Mouse (Mus musculus): ENCODE results near the gene Gls2. TPM values are rescaled to one million over a fixed set of nuclear protein-coding genes. Genes with fewer than 3 reads are reported as not detected.
A peak's percentile ranks its signal among the peaks of the same experiment; 100 is the strongest.

Gene Gls2
- polyA plus RNA-seq, 1 experiment from 2014 or later = 0.93 TPM

- no peaks in the 10 kb centered on the region for H3K9me3 ChIP-seq
- peaks cover 31% of the 10 kb centered on the region for H3K4me1 ChIP-seq (replicated peaks)
- WGBS = 90% methylated on average over 9 of the region's 9 CpGs
- H3K27ac ChIP-seq = no peak overlapping the region
- H3K36me3 ChIP-seq = no peaks in the 10 kb centered on the region
- no peak overlapping the region for H3K4me3 ChIP-seq
- H3K27me3 ChIP-seq (ENCODE audit: insufficient read depth, poor library complexity, severe bottlenecking) = no peaks in the 10 kb centered on the region
- DNase-seq (ENCODE audit: low spot score) = no peak
Measured at GRCm38 (mm10) chr10:128227592-128227991, 33.3 kb downstream of the Gls2 start.

GRCm38 (mm10) chr10:128228009-128228408 lies 33.8 kb downstream of the Gls2 start:
- WGBS = 96% methylated on average over 8 of the region's 8 CpGs
- peaks cover 35% of the 10 kb centered on the region for H3K4me1 ChIP-seq (replicated peaks)
- no peak overlapping the region for H3K4me3 ChIP-seq
- H3K36me3 ChIP-seq = no peaks in the 10 kb centered on the region
- DNase-seq (ENCODE audit: low spot score) = no peak
- no peak overlapping the region for H3K27ac ChIP-seq
- H3K9me3 ChIP-seq = no peaks in the 10 kb centered on the region
- no peaks in the 10 kb centered on the region for H3K27me3 ChIP-seq (ENCODE audit: insufficient read depth, poor library complexity, severe bottlenecking)

GRCm38 (mm10) chr10:128230582-128230981 lies 36.3 kb downstream of the Gls2 start:
- 82% methylated on average over 12 of the region's 12 CpGs for WGBS

GRCm38 (mm10) chr10:128231146-128231545 lies 36.9 kb downstream of the Gls2 start:
- H3K27ac ChIP-seq = peak overlapping the region; percentile 99
- H3K4me3 ChIP-seq = peak overlapping the region; percentile 85
- no peaks in the 10 kb centered on the region for H3K27me3 ChIP-seq (ENCODE audit: insufficient read depth, poor library complexity, severe bottlenecking)
- no peak for DNase-seq (ENCODE audit: low spot score)
- peaks cover 22% of the 10 kb centered on the region for H3K4me1 ChIP-seq (replicated peaks)
- 44% methylated on average over 5 of the region's 5 CpGs for WGBS
- H3K9me3 ChIP-seq = no peaks in the 10 kb centered on the region
- peaks cover 18% of the 10 kb centered on the region for H3K36me3 ChIP-seq

More at GRCm38 (mm10) chr10:128230582-128230981, 36.3 kb downstream of the Gls2 start:
- H3K4me3 ChIP-seq = no peak overlapping the region
- peaks cover 28% of the 10 kb centered on the region for H3K4me1 ChIP-seq (replicated peaks)
- no peak for DNase-seq (ENCODE audit: low spot score)
- H3K36me3 ChIP-seq = peaks cover 15% of the 10 kb centered on the region
- H3K27me3 ChIP-seq (ENCODE audit: insufficient read depth, poor library complexity, severe bottlenecking) = no peaks in the 10 kb centered on the region
- no peaks in the 10 kb centered on the region for H3K9me3 ChIP-seq
- peak overlapping the region; percentile 99 for H3K27ac ChIP-seq

GRCm38 (mm10) chr10:128231697-128232419 lies 37.6 kb downstream of the Gls2 start, which contains the start of gene Timeless:
TSS of gene Timeless (plus strand) at chr10:128232065.
- Histone ChIP-seq H3K27me3 (ENCODE audit: insufficient read depth, poor library complexity, severe bottlenecking) (no peaks in the 10 kb centered on the region), H3K4me1 (replicated peaks) (peaks cover 19% of the 10 kb centered on the region), H3K9me3 (no peaks in the 10 kb centered on the region), H3K27ac (peak within 1 kb of the TSS; percentile 99), H3K4me3 (peak within 1 kb of the TSS; percentile 85), H3K36me3 (peaks cover 18% of the 10 kb centered on the region)
- DNase-seq (ENCODE audit: low spot score) = peak; percentile 89
- under 1% methylated on average over 58 of the region's 58 CpGs for WGBS

GRCm38 (mm10) chr10:128232420-128232985 lies 38.2 kb downstream of the Gls2 start:
- Histone ChIP-seq H3K9me3 (no peaks in the 10 kb centered on the region), H3K4me1 (replicated peaks) (peaks cover 19% of the 10 kb centered on the region), H3K27ac (peak overlapping the region; percentile 99), H3K4me3 (peak overlapping the region; percentile 85), H3K27me3 (ENCODE audit: insufficient read depth, poor library complexity, severe bottlenecking) (no peaks in the 10 kb centered on the region), H3K36me3 (peaks cover 19% of the 10 kb centered on the region)
- DNase-seq (ENCODE audit: low spot score) = peak; percentile 64
- under 1% methylated on average over 14 of the region's 14 CpGs for WGBS

- WGBS = 72% methylated on average over 4 of the region's 4 CpGs
- Histone ChIP-seq H3K9me3 (no peaks in the 10 kb centered on the region), H3K4me1 (replicated peaks) (peaks cover 16% of the 10 kb centered on the region), H3K4me3 (no peak overlapping the region), H3K27me3 (ENCODE audit: insufficient read depth, poor library complexity, severe bottlenecking) (no peaks in the 10 kb centered on the region), H3K36me3 (peaks cover 53% of the 10 kb centered on the region), H3K27ac (no peak overlapping the region)
- no peak for DNase-seq (ENCODE audit: low spot score)
Measured at GRCm38 (mm10) chr10:128236321-128236720, 42.1 kb downstream of the Gls2 start.

- peaks cover 69% of the 10 kb centered on the region for H3K36me3 ChIP-seq
- H3K4me1 ChIP-seq (replicated peaks) = peaks cover 10% of the 10 kb centered on the region; the same call in 1 of the 2 replicates
- no peak overlapping the region for H3K27ac ChIP-seq
- no peaks in the 10 kb centered on the region for H3K9me3 ChIP-seq
- no peak overlapping the region for H3K4me3 ChIP-seq
- WGBS = 89% methylated on average over 15 of the region's 15 CpGs
- DNase-seq (ENCODE audit: low spot score) = no peak
- H3K27me3 ChIP-seq (ENCODE audit: insufficient read depth, poor library complexity, severe bottlenecking) = no peaks in the 10 kb centered on the region
Measured at GRCm38 (mm10) chr10:128237807-128238480, 43.7 kb downstream of the Gls2 start.

- H3K9me3 ChIP-seq = no peaks in the 10 kb centered on the region
- no peaks in the 10 kb centered on the region for H3K27me3 ChIP-seq (ENCODE audit: insufficient read depth, poor library complexity, severe bottlenecking)
- no peak overlapping the region for H3K4me3 ChIP-seq
- no peak for DNase-seq (ENCODE audit: low spot score)
- no peak overlapping the region for H3K27ac ChIP-seq
- 93% methylated on average over 4 of the region's 4 CpGs for whole genome bisulfite sequencing
- 0 out of 2 replicates have a peak, but pooled peaks cover 6% of the 10 kb centered on the region for H3K4me1 ChIP-seq (replicated peaks)
- peaks cover 76% of the 10 kb centered on the region for H3K36me3 ChIP-seq
Measured at GRCm38 (mm10) chr10:128239140-128239539, 44.9 kb downstream of the Gls2 start.

GRCm38 (mm10) chr10:128240131-128240530 lies 45.9 kb downstream of the Gls2 start:
- no peaks in the 10 kb centered on the region for H3K9me3 ChIP-seq
- H3K4me3 ChIP-seq = no peak overlapping the region

GRCm38 (mm10) chr10:128243252-128243651 lies 49.0 kb downstream of the Gls2 start:
- WGBS = 96% methylated on average over 8 of the region's 8 CpGs
- Histone ChIP-seq H3K4me1 (replicated peaks) (no peaks in the 10 kb centered on the region; the same call in 1 of the 2 replicates), H3K9me3 (no peaks in the 10 kb centered on the region), H3K27me3 (ENCODE audit: insufficient read depth, poor library complexity, severe bottlenecking) (no peaks in the 10 kb centered on the region), H3K4me3 (no peak overlapping the region), H3K27ac (no peak overlapping the region), H3K36me3 (peaks cover 96% of the 10 kb centered on the region)
- DNase-seq (ENCODE audit: low spot score) = no peak

More at GRCm38 (mm10) chr10:128240131-128240530, 45.9 kb downstream of the Gls2 start:
- WGBS = 94% methylated on average over 18 of the region's 18 CpGs
- DNase-seq (ENCODE audit: low spot score) = no peak
- peaks cover 80% of the 10 kb centered on the region for H3K36me3 ChIP-seq
- no peaks in the 10 kb centered on the region for H3K27me3 ChIP-seq (ENCODE audit: insufficient read depth, poor library complexity, severe bottlenecking)
- 0 out of 2 replicates have a peak, but pooled peaks cover 6% of the 10 kb centered on the region for H3K4me1 ChIP-seq (replicated peaks)
- H3K27ac ChIP-seq = no peak overlapping the region

GRCm38 (mm10) chr10:128244121-128244520 lies 49.9 kb downstream of the Gls2 start:
- H3K9me3 ChIP-seq = no peaks in the 10 kb centered on the region
- H3K27ac ChIP-seq = no peak overlapping the region
- no peaks in the 10 kb centered on the region for H3K27me3 ChIP-seq (ENCODE audit: insufficient read depth, poor library complexity, severe bottlenecking)
- DNase-seq (ENCODE audit: low spot score) = no peak
- H3K4me3 ChIP-seq = no peak overlapping the region
- peaks cover 100% of the 10 kb centered on the region for H3K36me3 ChIP-seq
- H3K4me1 ChIP-seq (replicated peaks) = no peaks in the 10 kb centered on the region; the same call in 1 of the 2 replicates
- WGBS = 95% methylated on average over 15 of the region's 15 CpGs
